Mouse (Mus musculus) myocyte (in vitro differentiated cells): Measurements from ENCODE around the gene Srsf3. TPM values are rescaled to one million over a fixed set of nuclear protein-coding genes. Genes with fewer than 3 reads are reported as not detected.
"Not testable (repeated sequence)": the region's sequence is repeated elsewhere in the genome, so short reads cannot be mapped to it uniquely, and the experiment has no call there.

Experiments
- H3K27me3 ChIP-seq: one replicate; pipeline ENCODE4 v1.6.1; 2011; ENCODE audit not compliant: control insufficient read depth, insufficient read depth, insufficient read length
- H3K36me3 ChIP-seq: one replicate; pipeline ENCODE4 v1.6.1; 2011; ENCODE audit not compliant: control insufficient read depth, insufficient read depth
- H3K4me2 ChIP-seq: one replicate; pipeline ENCODE4 v1.6.1; 2011; ENCODE audit warnings: low read depth, control low read depth
- H3K4me3 ChIP-seq: one replicate; pipeline ENCODE4 v1.5.1; 2011; ENCODE audit warnings: mild to moderate bottlenecking, control low read depth, moderate library complexity
- H3K79me2 ChIP-seq: one replicate; pipeline ENCODE4 v1.6.1; 2011; ENCODE audit not compliant: control insufficient read depth, insufficient read depth
- H3ac ChIP-seq: one replicate; pipeline ENCODE4 v1.6.1; 2011; ENCODE audit not compliant: control insufficient read depth, insufficient read length
- CEBPB ChIP-seq: IDR thresholded peaks from 2 replicates; pipeline ENCODE4 v1.6.1; 2011; ENCODE audit warnings: mild to moderate bottlenecking, moderate library complexity; ENCODE audit not compliant: poor library complexity, insufficient read depth, severe bottlenecking
- E2F4 ChIP-seq: IDR thresholded peaks from one replicate; pipeline ENCODE4 v1.6.1; 2011; ENCODE audit warnings: mild to moderate bottlenecking, control low read depth, moderate library complexity; ENCODE audit not compliant: insufficient read depth
- MAX ChIP-seq: IDR thresholded peaks from one replicate; pipeline ENCODE4 v1.6.1; 2011; ENCODE audit warnings: low read depth, mild to moderate bottlenecking, control low read depth
- MYOD1 ChIP-seq, 3 experiments: IDR thresholded peaks; one replicate each; pipeline ENCODE4 v1.6.1; 2011; ENCODE audit warnings: control low read depth in 2 of 3, low read depth in 2 of 3, mild to moderate bottlenecking in 2 of 3, moderate library complexity in 1 of 3; ENCODE audit not compliant: insufficient read length in 2 of 3, control insufficient read depth in 1 of 3
- MYOG ChIP-seq, 3 experiments: IDR thresholded peaks; one replicate each; pipeline ENCODE4 v1.6.1; 2011; ENCODE audit warnings: control low read depth in 2 of 3, low read depth in 2 of 3, mild to moderate bottlenecking in 2 of 3; ENCODE audit not compliant: insufficient read length in 2 of 3, control insufficient read depth in 1 of 3, insufficient read depth in 1 of 3
- POLR2A ChIP-seq: IDR thresholded peaks from one replicate; pipeline ENCODE4 v1.6.1; 2011; ENCODE audit warnings: low read depth, mild to moderate bottlenecking, control low read depth, moderate library complexity; ENCODE audit not compliant: insufficient read length
- POLR2AphosphoS2 ChIP-seq: IDR thresholded peaks from one replicate; pipeline ENCODE4 v1.6.1; 2011; ENCODE audit warnings: low read depth, control low read depth; ENCODE audit not compliant: insufficient read length
- REST ChIP-seq: IDR thresholded peaks from one replicate; pipeline ENCODE4 v1.6.1; 2011; ENCODE audit warnings: mild to moderate bottlenecking, control low read depth, moderate library complexity; ENCODE audit not compliant: insufficient read depth, insufficient read length
- SRF ChIP-seq: IDR thresholded peaks from one replicate; pipeline ENCODE4 v1.6.1; 2011; ENCODE audit warnings: low read depth; ENCODE audit not compliant: control insufficient read depth, insufficient read length
- TCF12 ChIP-seq: IDR thresholded peaks from one replicate; pipeline ENCODE4 v1.6.1; 2011; ENCODE audit warnings: mild to moderate bottlenecking, control low read depth; ENCODE audit not compliant: poor library complexity, insufficient read depth, severe bottlenecking
- TCF3 ChIP-seq: IDR thresholded peaks from one replicate; pipeline ENCODE4 v1.6.1; 2011; ENCODE audit warnings: low read depth, control low read depth; ENCODE audit not compliant: insufficient read length
- USF1 ChIP-seq: IDR thresholded peaks from one replicate; pipeline ENCODE4 v1.6.1; 2011; ENCODE audit warnings: low read depth, mild to moderate bottlenecking, control low read depth, moderate library complexity
- polyA plus RNA-seq: library from polyadenylated mRNA; unstranded; fragments of >200 nt; fragmentation: generic; extraction: Trizol; gene quantifications from one replicate; pipeline ENCODE4 v1.2.1, GENCODE M21; 2012; ENCODE audit warnings: missing spikeins

The Srsf3 gene
- polyA plus RNA-seq, 1 experiment = 98.2 TPM

GRCm38 (mm10) chr17:29034264-29034663, 1.8 kb downstream of the Srsf3 start:
- H3K79me2 ChIP-seq = peaks cover 69% of the 10 kb centered on the region
- TF ChIP-seq MYOD1 (IDR thresholded peaks at IDR 0.05; ENCODE audit: control insufficient read depth in 1 of 3, insufficient read length in 2 of 3, low read depth in 2 of 3) (peak; percentile 36 to 65 (median 61)), POLR2AphosphoS2 (no peak), MYOG (IDR thresholded peaks at IDR 0.05; ENCODE audit: control insufficient read depth in 1 of 3, insufficient read depth in 1 of 3, insufficient read length in 2 of 3, low read depth in 2 of 3) (peak in 1 of 3 experiments; percentile 14)
- peak overlapping the region; percentile 33 for H3ac ChIP-seq

GRCm38 (mm10) chr17:29035506-29035905, 3.1 kb downstream of the Srsf3 start:
- Histone ChIP-seq H3K4me3 (peak overlapping the region; percentile 91), H3K27me3 (no peaks in the 10 kb centered on the region), H3ac (no peak overlapping the region), H3K79me2 (peaks cover 81% of the 10 kb centered on the region), H3K4me2 (peak overlapping the region; percentile 94), H3K36me3 (peaks cover 52% of the 10 kb centered on the region)
- TF ChIP-seq POLR2A = no peak
- TF ChIP-seq CEBPB = no peak
- no peak for TF ChIP-seq MAX
- no peak for TF ChIP-seq SRF
- no peak for TF ChIP-seq TCF3
- TF ChIP-seq MYOD1 (IDR thresholded peaks at IDR 0.05; ENCODE audit: control insufficient read depth in 1 of 3, insufficient read length in 2 of 3, low read depth in 2 of 3) = no peak
- no peak for TF ChIP-seq TCF12
- TF ChIP-seq USF1 = no peak
- TF ChIP-seq REST = no peak
- no peak for TF ChIP-seq E2F4

More at GRCm38 (mm10) chr17:29034264-29034663, 1.8 kb downstream of the Srsf3 start:
- H3K4me2 ChIP-seq = peak overlapping the region; percentile 94
- H3K36me3 ChIP-seq = peaks cover 40% of the 10 kb centered on the region
- peak overlapping the region; percentile 91 for H3K4me3 ChIP-seq
- no peaks in the 10 kb centered on the region for H3K27me3 ChIP-seq

- no peak overlapping the region for H3K4me3 ChIP-seq
- TF ChIP-seq USF1 (peak; percentile 64), POLR2AphosphoS2 (peak; percentile 82), MYOG (IDR thresholded peaks at IDR 0.05; ENCODE audit: control insufficient read depth in 1 of 3, insufficient read depth in 1 of 3, insufficient read length in 2 of 3, low read depth in 2 of 3) (no peak), POLR2A (peak; percentile 50)
- no peak overlapping the region for H3K4me2 ChIP-seq
- peaks cover 88% of the 10 kb centered on the region for H3K36me3 ChIP-seq
- H3K27me3 ChIP-seq = no peaks in the 10 kb centered on the region
- no peak overlapping the region for H3ac ChIP-seq
- H3K79me2 ChIP-seq = peaks cover 68% of the 10 kb centered on the region
Observed at GRCm38 (mm10) chr17:29039351-29039750, 6.9 kb downstream of the Srsf3 start.

- Histone ChIP-seq H3K79me2 (peaks cover 46% of the 10 kb centered on the region), H3K36me3 (peaks cover 93% of the 10 kb centered on the region)
- not testable (repeated sequence) for H3K4me2 ChIP-seq, H3ac ChIP-seq, H3K4me3 ChIP-seq, H3K27me3 ChIP-seq
Observed at GRCm38 (mm10) chr17:29041632-29042031, 9.2 kb downstream of the Srsf3 start.

GRCm38 (mm10) chr17:29042569-29042968, 10.1 kb downstream of the Srsf3 start:
- TF ChIP-seq MAX (no peak), REST (no peak), MYOG (IDR thresholded peaks at IDR 0.05; ENCODE audit: control insufficient read depth in 1 of 3, insufficient read depth in 1 of 3, insufficient read length in 2 of 3, low read depth in 2 of 3) (no peak), TCF12 (no peak), SRF (no peak), POLR2AphosphoS2 (no peak), CEBPB (no peak), MYOD1 (IDR thresholded peaks at IDR 0.05; ENCODE audit: control insufficient read depth in 1 of 3, insufficient read length in 2 of 3, low read depth in 2 of 3) (no peak), TCF3 (no peak), E2F4 (no peak)
- Histone ChIP-seq H3K4me3 (no peak overlapping the region), H3K27me3 (no peaks in the 10 kb centered on the region), H3K4me2 (no peak overlapping the region), H3ac (no peak overlapping the region), H3K79me2 (peaks cover 36% of the 10 kb centered on the region), H3K36me3 (peaks cover 84% of the 10 kb centered on the region)

GRCm38 (mm10) chr17:29043583-29043982, 11.2 kb downstream of the Srsf3 start:
- Histone ChIP-seq H3K27me3 (no peaks in the 10 kb centered on the region), H3ac (no peak overlapping the region), H3K4me2 (no peak overlapping the region), H3K36me3 (peaks cover 76% of the 10 kb centered on the region), H3K4me3 (no peak overlapping the region), H3K79me2 (peaks cover 26% of the 10 kb centered on the region)
- TF ChIP-seq POLR2A (no peak), POLR2AphosphoS2 (peak; percentile 60)
